In the genomic region with DNA sequence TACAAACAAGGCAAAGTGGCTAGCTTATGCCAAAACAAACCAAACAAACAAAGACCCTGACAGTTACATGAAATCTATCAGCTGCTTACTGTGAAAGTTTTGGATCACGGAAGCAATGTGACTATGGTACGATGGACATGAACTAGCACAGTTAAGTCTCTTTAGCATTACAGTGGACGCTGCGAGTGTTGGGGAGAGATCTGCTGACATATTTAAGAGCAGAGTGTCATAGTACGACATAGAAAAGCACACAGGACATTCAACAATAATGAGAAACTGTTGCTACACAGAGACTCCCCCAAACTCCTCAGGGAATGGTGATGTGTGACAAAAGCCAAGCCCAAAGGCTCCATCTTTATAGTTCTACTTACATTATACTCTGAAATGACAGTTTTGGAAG, we compare ENCODE assay signal across 15 mouse cellular contexts.
"Had no signal": no experiment of that assay in that cellular context is flagged by ENCODE, and none has a peak within 500 bp of the region (broad histone marks: within the 10 kb centered on the region; RNA-seq: fewer than 3 reads in every experiment).

No protein-coding gene starts in this region.

- H3K4me3 ChIP-seq: neural tube, embryonic 15.5 days; stomach, embryonic 15.5 days had no signal

- H3K4me2 ChIP-seq: neural tube, embryonic 15.5 days; stomach, embryonic 15.5 days had no signal

- H3K4me1 ChIP-seq: neural tube, embryonic 15.5 days; stomach, embryonic 15.5 days had no signal

- H3K27ac ChIP-seq: neural tube, embryonic 15.5 days; stomach, embryonic 15.5 days; stomach, postnatal 0 days had no signal

- H3K9me3 ChIP-seq: neural tube, embryonic 15.5 days; stomach, embryonic 15.5 days had no signal

- H3K9ac ChIP-seq: neural tube, embryonic 15.5 days; stomach, embryonic 15.5 days had no signal

- H3K36me3 ChIP-seq: neural tube, embryonic 15.5 days had no signal

- H3K27me3 ChIP-seq: neural tube, embryonic 15.5 days; stomach, embryonic 15.5 days had no signal

- DNase-seq: retina, postnatal 1 day; right cerebral cortex, adult 18-20 months; right cerebral cortex, postnatal 14 days; right cerebral cortex, postnatal 25 days; right cerebral cortex, postnatal 4 days; spleen, adult 18-20 months; thymus, adult 18-20 months; thymus, adult 2 months; thymus, postnatal 14 days; thymus, postnatal 25 days; thymus, postnatal 36 days; thymus, postnatal 4 days had no signal
